Mouse (Mus musculus): Measurements from ENCODE around the gene Bach2.

Bach2 gene

DNA sequence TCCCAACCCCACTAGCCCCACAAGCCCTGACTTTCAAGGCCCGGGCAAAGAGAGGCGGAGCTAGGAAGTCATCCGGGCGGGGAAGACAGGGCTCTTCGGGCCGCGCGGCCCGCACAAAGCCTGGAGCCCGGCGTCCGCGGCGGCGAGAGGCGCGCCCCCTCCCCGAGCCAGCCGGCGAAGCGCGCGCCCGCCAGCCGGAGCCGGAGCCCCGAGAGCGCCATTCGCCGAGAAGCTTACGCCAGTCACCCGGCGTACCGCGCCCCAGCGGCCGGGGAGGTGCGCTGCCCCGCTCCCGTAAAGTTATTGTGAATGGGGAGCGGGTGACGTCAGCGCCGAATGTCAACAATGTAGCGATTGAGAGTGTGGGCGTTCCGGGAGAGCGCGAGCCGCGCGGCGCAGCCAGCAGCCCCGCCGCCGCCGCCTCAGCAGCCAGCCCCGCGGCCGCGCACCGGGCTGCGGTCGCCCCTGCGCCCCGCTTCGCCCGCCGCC lies at the start of gene Bach2:
Bach2 (plus strand) TSS at position 439 of the 489 bp plus-strand sequence.
- DNase-seq (ENCODE audit: low spot score): peak; percentile 79

GRCm38 (mm10) chr4:32189416-32190036 lies 49.1 kb upstream of the Bach2 start:
- no peak for DNase-seq (ENCODE audit: low spot score)

DNA sequence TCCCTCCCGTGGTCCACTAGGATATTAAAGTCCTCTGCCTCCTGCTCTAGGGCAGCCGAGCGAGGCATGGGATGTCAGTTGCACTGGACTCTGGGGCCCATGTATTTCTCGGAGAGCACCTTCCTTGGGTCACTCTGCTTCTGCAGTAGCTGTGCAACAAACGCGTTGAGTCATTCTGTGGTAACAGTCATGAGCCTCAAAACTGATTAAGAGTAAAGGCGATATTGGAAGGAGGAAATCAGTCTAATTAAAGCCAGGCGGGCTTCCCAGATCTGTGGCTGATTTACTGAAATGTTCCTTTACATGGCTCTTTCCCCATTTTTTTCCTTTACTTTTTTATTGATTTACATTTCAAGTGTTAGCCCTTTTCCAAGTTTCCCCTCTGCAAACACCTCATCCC lies 48.1 kb upstream of the Bach2 start:
- DNase-seq (ENCODE audit: low spot score): no peak

GRCm38 (mm10) chr4:32195945-32196921 lies 42.4 kb upstream of the Bach2 start:
- peak; percentile 77 for DNase-seq (ENCODE audit: low spot score)

DNA sequence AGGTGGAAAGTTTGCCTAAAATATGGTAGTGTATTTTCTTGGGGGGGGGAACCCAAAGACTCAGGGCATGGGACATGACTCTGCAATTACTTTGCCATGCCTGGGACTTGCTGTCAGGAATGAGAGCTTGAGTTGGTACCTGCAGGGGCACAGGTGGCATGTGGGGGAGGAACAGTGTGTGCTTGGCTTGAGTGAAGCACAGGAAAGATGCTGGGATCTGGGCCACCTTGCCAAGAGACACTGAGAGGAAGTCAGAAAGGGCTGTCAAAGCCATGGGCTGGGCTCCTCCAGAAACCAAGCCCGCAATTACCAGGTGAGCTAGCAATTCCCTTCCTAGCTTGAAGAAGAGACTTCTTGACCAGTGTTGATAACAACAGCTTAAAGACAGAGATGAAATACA lies 40.6 kb upstream of the Bach2 start:
- no peak for DNase-seq (ENCODE audit: low spot score)

DNA sequence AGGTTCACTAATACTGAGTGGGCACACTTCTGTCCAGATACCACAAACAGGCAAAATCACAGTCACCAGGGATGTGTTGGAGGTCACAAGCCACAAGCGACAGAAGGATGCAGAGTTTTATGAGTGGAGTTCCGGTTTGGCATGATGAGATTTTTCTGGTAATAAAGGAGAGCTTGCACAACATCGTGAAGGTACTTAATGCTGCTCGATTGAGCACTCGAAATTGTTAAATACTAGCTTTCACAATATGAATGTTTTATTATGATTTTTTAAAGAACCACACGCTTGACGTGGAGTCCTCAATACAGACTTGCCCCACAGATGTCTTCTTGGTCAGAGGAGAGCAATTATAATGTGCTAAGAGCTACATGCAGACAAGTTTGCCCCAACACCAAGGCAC lies 40.0 kb upstream of the Bach2 start:
- no peak for DNase-seq (ENCODE audit: low spot score)

- DNase-seq (ENCODE audit: low spot score): no peak
These were observed 39.4 kb upstream of the Bach2 start for GRCm38 (mm10) chr4:32199156-32199555.

DNA sequence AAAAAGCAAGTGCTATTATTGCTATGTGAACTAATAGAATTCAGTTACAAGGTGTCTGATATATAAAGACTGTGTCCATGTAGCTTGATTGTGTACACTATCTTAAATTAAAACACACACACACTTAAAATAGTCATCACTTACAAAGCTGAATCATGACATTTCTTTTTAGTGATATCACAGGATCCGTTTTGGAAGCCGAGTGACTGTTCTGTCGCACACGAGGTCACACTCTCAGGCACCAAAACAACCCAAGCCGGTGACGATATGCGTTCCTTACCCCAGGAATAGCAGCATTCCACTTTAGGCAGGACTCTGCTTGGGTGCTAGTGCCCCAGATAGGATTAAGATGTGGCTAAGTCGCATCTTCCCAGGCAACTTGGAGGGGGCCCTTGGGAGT lies 37.5 kb upstream of the Bach2 start:
- DNase-seq (ENCODE audit: low spot score): no peak

GRCm38 (mm10) chr4:32202362-32202761 lies 36.2 kb upstream of the Bach2 start:
- DNase-seq (ENCODE audit: low spot score): no peak

- DNase-seq (ENCODE audit: low spot score): no peak
These were observed 33.8 kb upstream of the Bach2 start for GRCm38 (mm10) chr4:32204819-32205218.

- DNase-seq (ENCODE audit: low spot score): no peak
These were observed 32.8 kb upstream of the Bach2 start for GRCm38 (mm10) chr4:32205825-32206224.

DNA sequence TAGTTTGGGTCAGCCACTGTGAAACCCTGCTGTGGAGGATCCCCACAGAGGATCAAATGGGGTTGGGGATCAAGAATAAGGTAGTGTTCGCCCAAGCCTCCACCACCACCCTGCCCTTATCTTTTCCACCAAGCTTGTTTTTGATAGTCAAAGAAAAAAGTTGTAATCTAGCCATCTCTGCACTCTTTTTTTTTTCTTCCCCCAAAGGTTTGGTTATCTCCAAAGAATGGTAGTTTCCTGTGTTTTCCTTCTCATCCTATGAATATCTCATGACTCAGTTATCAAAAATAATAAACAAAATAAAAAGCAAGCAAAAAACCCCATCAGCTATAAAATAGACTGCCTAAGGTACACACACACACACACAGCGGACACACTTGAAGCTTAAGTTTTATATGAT lies 28.6 kb upstream of the Bach2 start:
- no peak for DNase-seq (ENCODE audit: low spot score)

- no peak for DNase-seq (ENCODE audit: low spot score)
These were observed 28.0 kb upstream of the Bach2 start for GRCm38 (mm10) chr4:32210424-32211184.

DNA sequence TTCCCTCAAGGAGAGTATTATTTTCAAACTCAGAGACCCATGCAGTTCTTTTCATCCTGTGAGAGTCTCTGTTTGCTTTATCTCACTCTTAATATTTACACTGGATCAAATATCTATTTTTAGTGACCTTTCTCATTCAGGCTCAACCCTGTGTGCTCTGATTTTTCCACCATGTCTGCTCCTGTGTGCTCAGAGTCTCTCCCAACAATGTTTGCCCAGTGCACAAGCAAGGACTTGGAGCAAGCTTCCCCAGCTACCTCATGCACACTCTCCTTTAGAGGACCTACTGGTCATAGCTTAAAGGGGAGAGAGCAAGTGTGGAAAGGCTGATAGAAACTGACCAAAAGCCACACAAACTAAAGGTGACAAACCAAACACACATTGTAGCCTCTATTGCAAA lies 26.0 kb upstream of the Bach2 start:
- no peak for DNase-seq (ENCODE audit: low spot score)

DNA sequence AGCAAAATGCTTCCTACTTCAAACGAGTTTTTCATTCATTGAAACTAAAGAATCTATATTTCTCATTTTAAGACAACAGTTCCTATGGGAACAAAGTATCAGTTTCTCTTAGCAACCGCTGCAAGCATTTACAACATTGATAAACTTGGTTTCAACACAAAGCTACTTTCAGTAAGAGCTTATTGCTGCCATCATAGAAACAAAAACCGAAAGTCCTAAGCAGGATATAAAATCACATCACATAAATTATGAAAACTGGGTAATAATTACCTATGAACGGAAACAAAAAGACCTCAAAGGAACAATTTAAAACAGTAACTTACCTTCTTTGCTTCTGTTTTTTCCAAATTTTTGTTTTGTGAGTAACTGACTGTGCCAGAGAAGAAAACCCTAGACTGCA lies 22.1 kb upstream of the Bach2 start:
- no peak for DNase-seq (ENCODE audit: low spot score)

GRCm38 (mm10) chr4:32217016-32217415 lies 21.6 kb upstream of the Bach2 start:
- no peak for DNase-seq (ENCODE audit: low spot score)

DNA sequence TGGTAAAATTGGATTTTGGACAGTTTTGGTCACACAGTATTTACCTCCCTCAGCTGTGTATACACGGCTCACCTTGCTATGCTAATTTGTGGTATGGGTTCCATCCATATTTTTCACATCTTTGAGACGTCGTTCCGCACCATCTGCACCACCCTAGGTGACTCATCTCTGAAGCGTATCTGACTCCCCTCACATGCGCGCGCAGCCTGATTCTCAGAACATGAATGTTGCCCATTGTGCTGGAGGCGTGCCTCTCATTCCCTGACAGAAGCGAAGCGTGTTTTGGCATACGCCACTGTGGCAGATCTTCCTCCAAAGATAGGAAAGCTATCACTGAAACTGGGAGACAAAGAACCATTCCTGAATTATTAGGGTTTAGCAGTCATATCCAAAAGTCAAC lies 21.0 kb upstream of the Bach2 start:
- no peak for DNase-seq (ENCODE audit: low spot score)

DNA sequence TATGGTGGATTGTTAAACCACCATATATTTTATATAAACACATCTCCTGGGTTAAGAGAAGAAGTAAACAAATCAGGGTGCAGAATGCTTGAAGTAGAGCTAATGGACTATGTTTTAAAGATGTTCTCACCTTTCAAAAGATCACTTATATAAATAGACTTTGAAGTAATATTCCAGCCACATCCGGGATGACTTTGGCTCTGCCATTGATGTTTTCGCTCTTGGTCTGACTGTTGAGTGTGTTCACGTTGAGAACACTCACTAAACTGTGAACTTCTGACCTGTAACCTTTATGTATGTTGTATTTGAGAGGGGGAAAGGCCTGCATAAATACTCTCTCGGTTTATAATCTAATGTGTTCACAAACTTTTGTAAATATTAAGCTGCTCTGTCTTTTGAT lies 20.2 kb upstream of the Bach2 start:
- DNase-seq (ENCODE audit: low spot score): no peak

- no peak for DNase-seq (ENCODE audit: low spot score)
These were observed 19.0 kb upstream of the Bach2 start for GRCm38 (mm10) chr4:32219428-32220128.

DNA sequence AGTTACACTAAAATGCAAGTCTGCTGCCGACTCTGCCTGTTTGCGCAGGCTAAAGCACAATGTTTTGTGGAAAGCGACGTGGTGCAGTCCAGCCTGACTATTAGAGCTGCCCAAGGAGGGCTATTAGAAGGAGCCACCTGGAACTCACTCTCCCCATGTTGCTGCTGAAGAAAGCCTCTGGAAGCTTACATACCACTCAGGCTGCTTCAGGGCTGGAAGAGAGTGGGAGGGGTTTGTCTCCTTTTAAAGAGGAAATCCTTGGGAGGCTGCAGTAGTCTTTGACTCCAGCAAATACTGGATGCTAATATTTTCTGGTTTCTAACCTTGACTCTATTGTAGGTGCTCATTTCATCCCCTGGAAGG lies 18.5 kb upstream of the Bach2 start:
- DNase-seq (ENCODE audit: low spot score): no peak

- no peak for DNase-seq (ENCODE audit: low spot score)
These were observed 17.6 kb upstream of the Bach2 start for GRCm38 (mm10) chr4:32220961-32221360.

DNA sequence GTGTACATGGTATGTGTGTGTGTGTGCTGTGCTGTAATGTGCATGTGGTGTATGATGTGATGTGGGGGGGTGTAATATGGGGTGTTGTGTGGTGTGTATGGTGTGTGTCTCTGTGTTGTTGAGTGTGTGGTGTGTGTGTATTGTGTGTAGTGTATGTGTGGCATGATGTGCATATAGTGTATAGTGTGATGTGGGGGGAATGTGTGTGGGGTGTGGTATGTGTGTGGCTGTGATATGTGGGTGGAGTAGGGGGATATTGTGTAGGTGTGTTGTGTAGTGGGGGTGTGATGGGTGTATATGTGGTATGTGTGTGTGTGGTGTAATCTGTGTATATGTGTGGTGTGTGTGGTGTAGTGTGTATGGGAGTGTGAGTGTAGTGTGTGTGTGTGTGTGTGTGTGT lies 15.0 kb upstream of the Bach2 start:
- no peak for DNase-seq (ENCODE audit: low spot score)

Measured in ovary, adult 18-20 months (tissue).